Mouse (Mus musculus) forebrain, embryonic 14.5 days (tissue): Measurements from ENCODE around the gene Smap1. TPM values are rescaled to one million over a fixed set of nuclear protein-coding genes. Genes with fewer than 3 reads are reported as not detected.
A peak's percentile ranks its signal among the peaks of the same experiment; 100 is the strongest.

ENCODE experiments used
- ATAC-seq: fragments of 200-750 bp; cut with Nextera tagmentation; 2 replicates; pipeline ENCODE4 v1.8.0; 2017; ENCODE audit warnings: mild to moderate bottlenecking, moderate library complexity
- DNase-seq: peaks from one replicate; pipeline ENCODE4 v3.0.0-alpha.2; 2015; ENCODE audit warnings: low spot score
- H3K27ac ChIP-seq: fragments of 300-500 bp; sonication (generic); 2 replicates; pipeline ENCODE4 v1.5.1; 2014; ENCODE audit warnings: low read depth, mild to moderate bottlenecking, control low read depth, low read length, moderate library complexity
- H3K27me3 ChIP-seq: fragments of 300-500 bp; sonication (generic); replicated peaks from 2 replicates; pipeline ENCODE4 v1.6.1; 2014; ENCODE audit warnings: low read length, control low read depth, mixed read lengths; ENCODE audit not compliant: control insufficient read depth, insufficient read depth
- H3K36me3 ChIP-seq: fragments of 300-500 bp; sonication (generic); 2 replicates; pipeline ENCODE4 v1.6.1; 2014; ENCODE audit warnings: low read length, control low read depth; ENCODE audit not compliant: control insufficient read depth, insufficient read depth
- H3K4me1 ChIP-seq: fragments of 300-500 bp; sonication (generic); 2 replicates; pipeline ENCODE4 v1.6.1; 2014; ENCODE audit warnings: antibody characterized with exemption, low read length, control low read depth; ENCODE audit not compliant: control insufficient read depth, insufficient read depth
- H3K4me2 ChIP-seq: fragments of 300-500 bp; sonication (generic); 2 replicates; pipeline ENCODE4 v1.6.1; 2014; ENCODE audit warnings: mild to moderate bottlenecking, control low read depth, low read length
- H3K4me3 ChIP-seq: fragments of 300-500 bp; sonication (generic); 2 replicates; pipeline ENCODE4 v1.5.1; 2014; ENCODE audit warnings: low read depth, low read length, control low read depth
- H3K9ac ChIP-seq: fragments of 300-500 bp; sonication (generic); 2 replicates; pipeline ENCODE4 v1.6.1; 2014; ENCODE audit warnings: mild to moderate bottlenecking, low read length, control low read depth, moderate library complexity
- H3K9me3 ChIP-seq: fragments of 300-500 bp; sonication (generic); replicated peaks from 2 replicates; pipeline ENCODE4 v1.6.1; 2016; ENCODE audit warnings: low read length, control low read depth, mixed read lengths; ENCODE audit not compliant: control insufficient read depth
- WGBS: fragments of 180-500 bp; shearing (Covaris S2); extraction: QIAGEN DNeasy Blood & Tissue Kit; methylation state at CpG from one replicate; pipeline ENCODE4 v1.1.7; 2014; 5-methylcytosine and 5-hydroxymethylcytosine counted together
- polyA plus RNA-seq: library from polyadenylated mRNA; unstranded; fragments of >200 nt; fragmentation: Nextera tagmentation; extraction: Ambion mirVana; gene quantifications from 2 replicates; pipeline ENCODE4 v1.2.1, GENCODE M21; 2014

Gene Smap1
- polyA plus RNA-seq, 1 experiment from 2014 or later, result 46.1 TPM

- peaks cover 9% of the 10 kb centered on the region for H3K4me1 ChIP-seq
- peak; percentile 83 for DNase-seq
- 38% methylated on average over 9 of the region's 9 CpGs for WGBS
- no peak overlapping the region for H3K9ac ChIP-seq
- no peak overlapping the region for H3K4me3 ChIP-seq
- H3K27ac ChIP-seq, result no peak overlapping the region; the same call in 1 of the 2 replicates
- no peaks in the 10 kb centered on the region for H3K36me3 ChIP-seq
- peak; percentile 78 for ATAC-seq
- H3K9me3 ChIP-seq, result no peaks in the 10 kb centered on the region
- no peaks in the 10 kb centered on the region for H3K27me3 ChIP-seq
- H3K4me2 ChIP-seq, result no peak overlapping the region
Measured at GRCm38 (mm10) chr1:23834819-23835218, 87.3 kb downstream of the Smap1 start.

GRCm38 (mm10) chr1:23834246-23834645 is 87.9 kb downstream of the Smap1 start:
- no peak overlapping the region for H3K9ac ChIP-seq
- no peaks in the 10 kb centered on the region for H3K9me3 ChIP-seq
- H3K36me3 ChIP-seq, result no peaks in the 10 kb centered on the region
- H3K4me2 ChIP-seq, result no peak overlapping the region
- H3K27ac ChIP-seq, result no peak overlapping the region
- ATAC-seq (0 out of 2 replicates have a peak, but pooled peaks have one; percentile 22), DNase-seq (no peak)
- no peaks in the 10 kb centered on the region for H3K27me3 ChIP-seq
- H3K4me1 ChIP-seq, result peaks cover 9% of the 10 kb centered on the region
- H3K4me3 ChIP-seq, result no peak overlapping the region
- 76% methylated on average over 7 of the region's 7 CpGs for WGBS

GRCm38 (mm10) chr1:23826887-23827758 is 95.0 kb downstream of the Smap1 start:
- Histone ChIP-seq H3K27ac (no peak overlapping the region), H3K9ac (no peak overlapping the region), H3K36me3 (no peaks in the 10 kb centered on the region), H3K4me1 (no peaks in the 10 kb centered on the region), H3K4me2 (no peak overlapping the region), H3K4me3 (no peak overlapping the region), H3K27me3 (no peaks in the 10 kb centered on the region), H3K9me3 (no peaks in the 10 kb centered on the region)
- DNase-seq (peak; percentile 73), ATAC-seq (peak; percentile 73)
- WGBS, result 36% methylated on average over 13 of the region's 13 CpGs

GRCm38 (mm10) chr1:23821615-23822014 is 100.5 kb downstream of the Smap1 start:
- no peak for DNase-seq
- 56% methylated on average over 5 of the region's 5 CpGs for WGBS

GRCm38 (mm10) chr1:23798306-23798705 is 123.8 kb downstream of the Smap1 start:
- no peak overlapping the region for H3K9ac ChIP-seq
- no peak overlapping the region for H3K27ac ChIP-seq
- 93% methylated on average over 9 of the region's 9 CpGs for WGBS
- ATAC-seq (no peak), DNase-seq (no peak)
- no peaks in the 10 kb centered on the region for H3K9me3 ChIP-seq
- H3K4me3 ChIP-seq, result no peak overlapping the region
- H3K4me2 ChIP-seq, result no peak overlapping the region
- H3K36me3 ChIP-seq, result no peaks in the 10 kb centered on the region
- no peaks in the 10 kb centered on the region for H3K27me3 ChIP-seq
- no peaks in the 10 kb centered on the region for H3K4me1 ChIP-seq

More at GRCm38 (mm10) chr1:23821615-23822014, 100.5 kb downstream of the Smap1 start:
- Histone ChIP-seq H3K9ac (no peak overlapping the region), H3K27me3 (no peaks in the 10 kb centered on the region), H3K9me3 (no peaks in the 10 kb centered on the region), H3K4me2 (no peak overlapping the region), H3K27ac (no peak overlapping the region), H3K4me1 (no peaks in the 10 kb centered on the region), H3K36me3 (no peaks in the 10 kb centered on the region), H3K4me3 (no peak overlapping the region)
- no peak for ATAC-seq

Other genes with a start within 250 kb of the Smap1 start
- gene B3gat2, start 160.6 kb downstream of the Smap1 start, polyA plus RNA-seq, result 10.4 and 12.5 TPM in 2 replicates
- gene Sdhaf4, start 83.3 kb upstream of the Smap1 start, polyA plus RNA-seq, result 131 and 147 TPM in 2 replicates
- gene Fam135a, start 178.0 kb upstream of the Smap1 start, polyA plus RNA-seq, result 28.6 and 30.5 TPM in 2 replicates